Mouse (Mus musculus) CH12.LX (cell line): ENCODE data around the gene Heatr4. TPM values are rescaled to one million over a fixed set of nuclear protein-coding genes. Genes with fewer than 3 reads are reported as not detected.
"Not testable (repeated sequence)": the region's sequence is repeated elsewhere in the genome, so short reads cannot be mapped to it uniquely, and the experiment has no call there.

Source experiments
- DNase-seq: peaks from one replicate; pipeline ENCODE4 v3.0.0-alpha.2; 2013; ENCODE audit errors: extremely low read depth
- H3K27ac ChIP-seq: 2 replicates; pipeline ENCODE4 v1.5.1; 2012; ENCODE audit warnings: low read depth, mild to moderate bottlenecking, control low read depth, moderate library complexity; ENCODE audit not compliant: insufficient read depth
- H3K27me3 ChIP-seq: replicated peaks from 2 replicates; pipeline ENCODE3; 2012; ENCODE audit warnings: inconsistent platforms
- H3K36me3 ChIP-seq, 2 experiments: replicated peaks in 1 of 2; 2 replicates each; pipeline versions ENCODE3 to v1.6.1; 2012; ENCODE audit warnings: inconsistent platforms in 1 of 2, low read length in 1 of 2, mild to moderate bottlenecking in 1 of 2, mixed read lengths in 1 of 2, moderate library complexity in 1 of 2; ENCODE audit not compliant: control insufficient read depth in 1 of 2, insufficient read depth in 1 of 2
- H3K4me1 ChIP-seq, 2 experiments: 2 replicates each; pipeline ENCODE4 v1.6.1; 2012; ENCODE audit warnings: inconsistent platforms in 1 of 2, moderate library complexity in 1 of 2; ENCODE audit not compliant: insufficient read depth in 2 of 2, control insufficient read depth in 1 of 2
- H3K4me2 ChIP-seq: 2 replicates; pipeline ENCODE4 v1.6.1; 2012; ENCODE audit warnings: low read depth, mild to moderate bottlenecking, control low read depth; ENCODE audit not compliant: poor library complexity, insufficient read depth, severe bottlenecking
- H3K4me3 ChIP-seq, 3 experiments: fragments of 150-350 bp in 1 of 3; sonication (generic) in 1 of 3; replicated peaks in 1 of 3; 2 replicates each; pipeline versions ENCODE3 to v1.5.1; 2011 to 2012; ENCODE audit warnings: low read depth in 2 of 3, low read length in 2 of 3, mild to moderate bottlenecking in 2 of 3, moderate library complexity in 2 of 3, control low read depth in 1 of 3, improper control_type of control experiment in 1 of 3, inconsistent platforms in 1 of 3, mixed read lengths in 1 of 3; ENCODE audit not compliant: poor library complexity in 1 of 3
- H3K79me2 ChIP-seq: replicated peaks from 2 replicates; pipeline ENCODE4 v1.6.1; 2012; ENCODE audit warnings: mild to moderate bottlenecking, moderate library complexity; ENCODE audit not compliant: control insufficient read depth, poor library complexity, insufficient read depth, severe bottlenecking; ENCODE audit errors: extremely low read depth
- H3K9ac ChIP-seq: 2 replicates; pipeline ENCODE4 v1.6.1; 2012; ENCODE audit warnings: low read depth, mild to moderate bottlenecking, control low read depth, moderate library complexity; ENCODE audit not compliant: insufficient read depth
- H3K9me3 ChIP-seq: replicated peaks from 2 replicates; pipeline ENCODE3; 2012; ENCODE audit warnings: low read length, inconsistent platforms, mixed read lengths
- CHD2 ChIP-seq: IDR thresholded peaks from 2 replicates; pipeline ENCODE4 v1.6.1; 2011; ENCODE audit warnings: low read length, improper control_type of control experiment
- CTCF ChIP-seq, 2 experiments: IDR thresholded peaks in 1 of 2; conservative IDR thresholded peaks in 1 of 2; 2 replicates each; pipeline ENCODE4 v1.5.1; 2011 to 2012; ENCODE audit warnings: low read depth in 2 of 2, low read length in 2 of 2, improper control_type of control experiment in 1 of 2, inconsistent platforms in 1 of 2, mild to moderate bottlenecking in 1 of 2, moderate library complexity in 1 of 2
- ELF1 ChIP-seq: IDR thresholded peaks from 2 replicates; pipeline ENCODE4 v1.6.1; 2014; ENCODE audit warnings: low read depth, mild to moderate bottlenecking, inconsistent platforms, low read length, improper control_type of control experiment
- EP300 ChIP-seq: IDR thresholded peaks from 2 replicates; pipeline ENCODE4 v1.6.1; 2011; ENCODE audit warnings: low read length, improper control_type of control experiment
- GABPA ChIP-seq: IDR thresholded peaks from 2 replicates; pipeline ENCODE4 v1.6.1; 2012; ENCODE audit warnings: low read depth, low read length, improper control_type of control experiment, inconsistent platforms; ENCODE audit not compliant: insufficient replicate concordance
- JUND ChIP-seq: conservative IDR thresholded peaks from 2 replicates; pipeline ENCODE4 v1.6.1; 2011; ENCODE audit warnings: low read depth, low read length, improper control_type of control experiment
- MAFK ChIP-seq: IDR thresholded peaks from 2 replicates; pipeline ENCODE4 v1.6.1; 2011; ENCODE audit warnings: low read length, improper control_type of control experiment; ENCODE audit not compliant: insufficient replicate concordance
- MAX ChIP-seq: IDR thresholded peaks from 2 replicates; pipeline ENCODE4 v1.6.1; 2011; ENCODE audit warnings: low read length, improper control_type of control experiment
- MYC ChIP-seq: IDR thresholded peaks from 2 replicates; pipeline ENCODE4 v1.6.1; 2011; ENCODE audit warnings: low read depth, mild to moderate bottlenecking, improper control_type of control experiment, low read length
- NELFE ChIP-seq: IDR thresholded peaks from 2 replicates; pipeline ENCODE4 v1.6.1; 2011; ENCODE audit warnings: low read depth, low read length, improper control_type of control experiment
- NRF1 ChIP-seq: IDR thresholded peaks from 2 replicates; pipeline ENCODE4 v1.6.1; 2014; ENCODE audit warnings: low read depth, mild to moderate bottlenecking, inconsistent platforms, low read length, improper control_type of control experiment, moderate library complexity
- RAD21 ChIP-seq: IDR thresholded peaks from 2 replicates; pipeline ENCODE4 v1.6.1; 2011; ENCODE audit warnings: low read depth, mild to moderate bottlenecking, low read length, improper control_type of control experiment, moderate library complexity
- RCOR1 ChIP-seq: conservative IDR thresholded peaks from 2 replicates; pipeline ENCODE4 v1.6.1; 2012; ENCODE audit warnings: low read depth, mild to moderate bottlenecking, inconsistent platforms, low read length, improper control_type of control experiment
- TBP ChIP-seq: conservative IDR thresholded peaks from 2 replicates; pipeline ENCODE4 v1.6.1; 2011; ENCODE audit warnings: low read depth, low read length, improper control_type of control experiment
- TCF12 ChIP-seq: IDR thresholded peaks from 2 replicates; pipeline ENCODE4 v1.6.1; 2014; ENCODE audit warnings: low read depth, mild to moderate bottlenecking, inconsistent platforms, low read length, improper control_type of control experiment
- UBTF ChIP-seq: IDR thresholded peaks from 2 replicates; pipeline ENCODE4 v1.6.1; 2012; ENCODE audit warnings: low read depth, mild to moderate bottlenecking, inconsistent platforms, low read length, improper control_type of control experiment, moderate library complexity
- USF1 ChIP-seq: IDR thresholded peaks from 2 replicates; pipeline ENCODE4 v1.6.1; 2014; ENCODE audit warnings: low read depth, mild to moderate bottlenecking, inconsistent platforms, low read length, improper control_type of control experiment
- USF2 ChIP-seq: conservative IDR thresholded peaks from 2 replicates; pipeline ENCODE4 v1.6.1; 2011; ENCODE audit warnings: low read depth, low read length, improper control_type of control experiment
- ZKSCAN1 ChIP-seq: IDR thresholded peaks from 2 replicates; pipeline ENCODE4 v1.6.1; 2012; ENCODE audit warnings: low read depth, inconsistent platforms, low read length, improper control_type of control experiment, borderline replicate concordance
- ZMIZ1 ChIP-seq: IDR thresholded peaks from 2 replicates; pipeline ENCODE4 v1.6.1; 2012; ENCODE audit warnings: low read depth, mild to moderate bottlenecking, inconsistent platforms, low read length, improper control_type of control experiment
- ZNF384 ChIP-seq: IDR thresholded peaks from 2 replicates; pipeline ENCODE4 v1.6.1; 2012; ENCODE audit warnings: low read depth, low read length, improper control_type of control experiment, inconsistent platforms
- dilution Hi-C: fragments of 300-500 bp; cut with MboI; formaldehyde crosslinking; loops from 2 replicates; pipeline ENCODE4 v1.14.3; 2020; ENCODE audit warnings: low sequenced_read_pairs; ENCODE audit not compliant: extremely low pct_unique_long_range_greater_than_20kb, extremely low pct_ligation_motif_present
- in situ Hi-C: fragments of 300-500 bp; cut with MboI; formaldehyde crosslinking; loops from 3 replicates; pipeline ENCODE4 v1.14.3; 2019; ENCODE audit warnings: low sequenced_read_pairs, low pct_ligation_motif_present, low pct_unique_long_range_greater_than_20kb, mixed read lengths
- polyA plus RNA-seq: library from polyadenylated mRNA; unstranded; fragments of >175 nt; gene quantifications from 2 replicates; pipeline ENCODE4 v1.2.1, GENCODE M21; 2012; ENCODE audit warnings: low read depth; ENCODE audit not compliant: insufficient read length
- total RNA-seq, 2 experiments: library from RNA; depleted of rRNA; stranded (reverse); fragments of 300-350 nt in 1 of 2; fragments of >200 nt in 1 of 2; gene quantifications; 2 replicates each; pipeline ENCODE4 v1.2.3; 2012 to 2014

Gene Heatr4
- total and polyA plus RNA-seq, 3 experiments, result not detected

DNA sequence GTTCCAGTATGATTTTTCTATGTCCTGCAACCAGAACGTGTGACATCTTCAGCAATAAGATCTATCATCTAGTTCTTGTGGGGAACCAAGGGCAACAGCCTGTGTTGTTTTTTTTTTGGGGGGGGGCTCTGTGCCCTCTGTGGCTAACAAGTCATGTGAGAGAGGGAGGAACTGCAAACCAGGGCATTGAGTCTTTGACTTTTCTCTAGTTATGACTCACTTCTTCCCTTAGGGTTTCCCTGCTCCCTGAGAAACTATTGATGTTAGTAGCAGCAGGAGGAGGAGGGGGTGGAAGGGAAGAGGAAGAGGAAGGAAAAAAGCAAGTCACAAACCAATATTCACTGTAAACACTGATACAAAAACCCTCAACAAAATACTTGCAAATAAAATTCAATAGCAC is 19.2 kb upstream of the Heatr4 start (continued):
- TF ChIP-seq GABPA (no peak), RAD21 (no peak), CTCF (conservative IDR thresholded peaks at IDR 0.05 in 1 of 2, IDR thresholded peaks at IDR 0.05 in 1 of 2; ENCODE audit: low read depth in 2 of 2, low read length in 2 of 2) (no peak), USF1 (no peak), JUND (peak; percentile 60; the same call in 1 of the 2 replicates), TBP (no peak), ZMIZ1 (no peak), UBTF (no peak), ZKSCAN1 (no peak)

DNA sequence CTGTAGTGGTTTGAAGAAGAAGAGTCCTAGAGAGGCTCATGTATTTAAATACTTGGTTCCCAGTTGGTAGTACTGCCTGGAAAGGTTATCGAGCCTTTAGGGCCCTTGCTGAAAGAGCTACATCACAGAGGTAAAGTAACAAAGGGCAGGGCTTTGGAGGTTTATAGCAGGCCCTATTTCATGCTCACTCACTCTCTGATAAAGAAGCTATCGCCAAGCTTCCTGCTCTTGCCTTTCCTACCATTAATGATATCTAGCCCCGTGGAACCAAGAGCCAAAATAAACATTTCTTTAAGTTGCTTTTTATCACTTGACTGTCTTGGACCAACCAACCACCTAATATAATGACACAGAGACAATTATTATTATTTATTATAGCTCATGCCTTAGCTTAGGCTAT is 15.8 kb upstream of the Heatr4 start:
- H3K9ac ChIP-seq, result no peak overlapping the region
- no peaks in the 10 kb centered on the region for H3K36me3 ChIP-seq
- DNase-seq, result no peak
- no peak overlapping the region for H3K4me2 ChIP-seq
- no peak overlapping the region for H3K4me3 ChIP-seq
- peaks cover 14% of the 10 kb centered on the region for H3K9me3 ChIP-seq
- H3K27ac ChIP-seq, result no peak overlapping the region
- H3K79me2 ChIP-seq, result no peaks in the 10 kb centered on the region
- no peak for TF ChIP-seq USF2
- TF ChIP-seq JUND, result no peak
- no peak for TF ChIP-seq CHD2
- no peak for TF ChIP-seq NELFE
- TF ChIP-seq EP300, result no peak
- TF ChIP-seq ZNF384, result no peak
- TF ChIP-seq MAX, result no peak
- no peak for TF ChIP-seq MYC
- no peak for TF ChIP-seq RCOR1
- TF ChIP-seq MAFK, result no peak
- TF ChIP-seq CTCF (conservative IDR thresholded peaks at IDR 0.05 in 1 of 2, IDR thresholded peaks at IDR 0.05 in 1 of 2; ENCODE audit: low read depth in 2 of 2, low read length in 2 of 2), result no peak
- TF ChIP-seq RAD21, result no peak
- TF ChIP-seq ZMIZ1, result no peak
- no peak for TF ChIP-seq GABPA
- TF ChIP-seq NRF1, result no peak
- TF ChIP-seq ELF1, result no peak
- no peak for TF ChIP-seq TCF12
- dilution Hi-C loops (no loop called here), in situ Hi-C loops (no loop called here)
- H3K27me3 ChIP-seq, result no peaks in the 10 kb centered on the region
- H3K4me1 ChIP-seq, result peaks cover 0 to 16% of the 10 kb centered on the region in 2 experiments; a peak in 2 of 4 replicates

GRCm38 (mm10) chr12:83999237-83999636 is 14.6 kb upstream of the Heatr4 start:
- H3K36me3 ChIP-seq, H3K4me2 ChIP-seq, H3K9ac ChIP-seq, H3K4me3 ChIP-seq, H3K27ac ChIP-seq, H3K79me2 ChIP-seq, in situ Hi-C loops, DNase-seq, dilution Hi-C loops, H3K27me3 ChIP-seq: not testable (repeated sequence)
- Histone ChIP-seq H3K4me1 (peaks cover 0 to 16% of the 10 kb centered on the region in 2 experiments; a peak in 2 of 4 replicates), H3K9me3 (peaks cover 17% of the 10 kb centered on the region)
